Comparison of ENCODE assay signal across 10 mouse cellular contexts in genomic region chr5:148634919-148635356, GRCm38 (mm10).
DNase-seq lines count a peak whose midpoint lies in the region; ATAC-seq and TF ChIP-seq lines count a peak whose summit lies in the region.
"Had no signal": no experiment of that assay in that cellular context is flagged by ENCODE, and none has a peak within 500 bp of the region (broad histone marks: within the 10 kb centered on the region; RNA-seq: fewer than 3 reads in every experiment).

No protein-coding gene starts in this region.

- no peaks in the 10 kb centered on the region; the same call in 1 of the 2 replicates for H3K27me3 ChIP-seq in liver, embryonic 16.5 days (ENCODE audit: control insufficient read depth, insufficient read depth, low read depth, low read length)
- no peaks in the 10 kb centered on the region for H3K27me3 ChIP-seq in forebrain, embryonic 14.5 days (replicated peaks; ENCODE audit: control insufficient read depth, insufficient read depth, low read length)
- no peaks in the 10 kb centered on the region for H3K27me3 ChIP-seq in liver, postnatal 0 days (ENCODE audit: insufficient read depth, low read length)
- H3K27me3 ChIP-seq in stomach, postnatal 0 days (ENCODE audit: control insufficient read depth, insufficient read depth, low read length) = no peaks in the 10 kb centered on the region

- TF ChIP-seq EP300 in liver, postnatal 0 days (IDR thresholded peaks at IDR 0.05; ENCODE audit: low read depth) = peak; percentile 84
- TF ChIP-seq EP300 in stomach, postnatal 0 days (optimal IDR thresholded peaks at IDR 0.05) = peak; percentile 44

- no peaks in the 10 kb centered on the region for H3K36me3 ChIP-seq in liver, embryonic 16.5 days (ENCODE audit: control insufficient read depth, insufficient read depth)
- no peaks in the 10 kb centered on the region for H3K36me3 ChIP-seq in forebrain, embryonic 14.5 days (ENCODE audit: control insufficient read depth, insufficient read depth, low read length)
- H3K36me3 ChIP-seq in liver, postnatal 0 days (replicated peaks; ENCODE audit: insufficient read depth, low read length) = no peaks in the 10 kb centered on the region
- no peaks in the 10 kb centered on the region for H3K36me3 ChIP-seq in stomach, postnatal 0 days (ENCODE audit: control insufficient read depth, insufficient read depth, low read length)
- H3K36me3 ChIP-seq: midbrain, embryonic 10.5 days had no signal

- TF ChIP-seq CTCF in liver, postnatal 0 days (IDR thresholded peaks at IDR 0.05; ENCODE audit: low read depth) = no peak
- TF ChIP-seq CTCF in stomach, postnatal 0 days (IDR thresholded peaks at IDR 0.05; ENCODE audit: low read depth) = no peak

- H3K9ac ChIP-seq in liver, embryonic 16.5 days (ENCODE audit: low read depth, low read length) = no peak overlapping the region
- no peak overlapping the region for H3K9ac ChIP-seq in forebrain, embryonic 14.5 days (ENCODE audit: low read length)
- H3K9ac ChIP-seq in liver, postnatal 0 days (replicated peaks) = no peak overlapping the region
- H3K9ac ChIP-seq in stomach, postnatal 0 days (ENCODE audit: low read length) = no peak overlapping the region

- no peak overlapping the region for H3K4me3 ChIP-seq in liver, embryonic 16.5 days (ENCODE audit: low read depth, low read length)
- no peak overlapping the region for H3K4me3 ChIP-seq in forebrain, embryonic 14.5 days (ENCODE audit: low read depth, low read length)
- H3K4me3 ChIP-seq in liver, postnatal 0 days (ENCODE audit: low read depth, low read length) = no peak overlapping the region
- H3K4me3 ChIP-seq in stomach, postnatal 0 days (ENCODE audit: low read depth, low read length) = no peak overlapping the region
- H3K4me3 ChIP-seq: midbrain, embryonic 10.5 days had no signal

- no peak for DNase-seq in liver
- peak; percentile 49 for DNase-seq in forebrain, embryonic 14.5 days (ENCODE audit: low spot score)
- peak; percentile 61 for DNase-seq in liver, postnatal 0 days
- DNase-seq in stomach, postnatal 0 days (ENCODE audit: low spot score) = peak; percentile 84
- no peak for DNase-seq in frontal cortex, postnatal 25 days (ENCODE audit: low spot score in 2 of 2)
- no peak for DNase-seq in kidney, postnatal 36 days
- no peak for DNase-seq in adrenal gland, adult (ENCODE audit: inconsistent age in 2 of 2, low spot score in 1 of 2)
- DNase-seq: thymus, postnatal 14 days had no signal

- H3K4me2 ChIP-seq in liver, embryonic 16.5 days (ENCODE audit: low read depth, low read length) = peak overlapping the region; percentile 17; the same call in 1 of the 2 replicates
- no peak overlapping the region for H3K4me2 ChIP-seq in forebrain, embryonic 14.5 days (ENCODE audit: low read length)
- peak overlapping the region; percentile 18; the same call in 1 of the 2 replicates for H3K4me2 ChIP-seq in liver, postnatal 0 days (ENCODE audit: low read depth, low read length)
- peak overlapping the region; percentile 14; the same call in 1 of the 2 replicates for H3K4me2 ChIP-seq in stomach, postnatal 0 days (replicated peaks; ENCODE audit: low read depth)

- 50% methylated on average over 11 of the region's 11 CpGs for WGBS in liver, embryonic 16.5 days (ENCODE audit: insufficient replicate concordance)
- 46% methylated on average over 11 of the region's 11 CpGs for WGBS in forebrain, embryonic 14.5 days
- WGBS in liver, postnatal 0 days (ENCODE audit: insufficient replicate concordance) = 44% methylated on average over 11 of the region's 11 CpGs
- 32% methylated on average over 11 of the region's 11 CpGs for WGBS in stomach, postnatal 0 days

- no peaks in the 10 kb centered on the region; the same call in 1 of the 2 replicates for H3K4me1 ChIP-seq in liver, embryonic 16.5 days (ENCODE audit: control insufficient read depth, low read depth, low read length)
- H3K4me1 ChIP-seq in forebrain, embryonic 14.5 days (ENCODE audit: control insufficient read depth, insufficient read depth, low read length) = 0 out of 2 replicates have a peak, but pooled peaks cover 3% of the 10 kb centered on the region
- peaks cover 14% of the 10 kb centered on the region; the same call in 1 of the 2 replicates for H3K4me1 ChIP-seq in liver, postnatal 0 days (ENCODE audit: insufficient read depth)
- peaks cover 9% of the 10 kb centered on the region for H3K4me1 ChIP-seq in stomach, postnatal 0 days (replicated peaks; ENCODE audit: control insufficient read depth, insufficient read depth)

- H3K27ac ChIP-seq in liver, embryonic 16.5 days (ENCODE audit: low read length) = no peak overlapping the region
- no peak overlapping the region for H3K27ac ChIP-seq in forebrain, embryonic 14.5 days (ENCODE audit: low read depth, low read length)
- peak overlapping the region; percentile 55 for H3K27ac ChIP-seq in liver, postnatal 0 days (ENCODE audit: low read depth)
- 0 out of 2 replicates have a peak overlapping the region, but pooled peaks have one; percentile 4 for H3K27ac ChIP-seq in stomach, postnatal 0 days (replicated peaks)
- H3K27ac ChIP-seq: midbrain, embryonic 10.5 days had no signal

- no peaks in the 10 kb centered on the region for H3K9me3 ChIP-seq in liver, embryonic 16.5 days (replicated peaks; ENCODE audit: control insufficient read depth, low read length)
- H3K9me3 ChIP-seq in forebrain, embryonic 14.5 days (replicated peaks; ENCODE audit: control insufficient read depth, low read length) = no peaks in the 10 kb centered on the region
- no peaks in the 10 kb centered on the region for H3K9me3 ChIP-seq in liver, postnatal 0 days (ENCODE audit: low read length)
- no peaks in the 10 kb centered on the region for H3K9me3 ChIP-seq in stomach, postnatal 0 days (ENCODE audit: control insufficient read depth, low read length)
- H3K9me3 ChIP-seq: midbrain, embryonic 10.5 days had no signal

- ATAC-seq in liver, embryonic 16.5 days (ENCODE audit: low read depth) = 0 out of 2 replicates have a peak, but pooled peaks have one; percentile 27
- ATAC-seq in forebrain, embryonic 14.5 days = no peak; the same call in 1 of the 2 replicates
- ATAC-seq in liver, postnatal 0 days = peak; percentile 92
- peak; percentile 75 for ATAC-seq in stomach, postnatal 0 days (ENCODE audit: low FRiP score, low TSS enrichment)

Comparison
In these comparisons a context has a peak if more than half of its experiments do, and no peak if none do; other contexts are left out.
1. H3K27ac ChIP-seq: peak in liver, postnatal 0 days (single experiment) and stomach, postnatal 0 days (single experiment); none in liver, embryonic 16.5 days (single experiment) and forebrain, embryonic 14.5 days (single experiment).
2. DNase-seq: peak in forebrain, embryonic 14.5 days (single experiment), liver, postnatal 0 days (single experiment) and stomach, postnatal 0 days (single experiment); none in liver (single experiment), frontal cortex, postnatal 25 days (0 of 2), kidney, postnatal 36 days (0 of 2) and adrenal gland, adult (0 of 2).